9 mouse cellular contexts compared by ENCODE assay signal in genomic region chr7:115366910-115367309, GRCm38 (mm10).
DNase-seq lines count a peak whose midpoint lies in the region; ATAC-seq and TF ChIP-seq lines count a peak whose summit lies in the region.
"Had no signal": no experiment of that assay in that cellular context is flagged by ENCODE, and none has a peak within 500 bp of the region (broad histone marks: within the 10 kb centered on the region; RNA-seq: fewer than 3 reads in every experiment).

No protein-coding gene starts in this region.

- TF ChIP-seq CTCF in olfactory bulb, adult 2 months (IDR thresholded peaks at IDR 0.05; ENCODE audit: insufficient read depth, low read depth, low read length), result peak; percentile 53; the same call in 1 of the 2 replicates

- 29% methylated on average over 5 of the region's 5 CpGs for WGBS in embryonic facial prominence, embryonic 10.5 days
- WGBS in olfactory bulb, adult 2 months, result 65% methylated on average over 5 of the region's 5 CpGs

- peaks cover 32% of the 10 kb centered on the region for H3K27me3 ChIP-seq in embryonic facial prominence, embryonic 10.5 days (replicated peaks; ENCODE audit: low read depth, poor library complexity, severe bottlenecking)

- no peaks in the 10 kb centered on the region for H3K9me3 ChIP-seq in embryonic facial prominence, embryonic 10.5 days
- H3K9me3 ChIP-seq: limb, embryonic 12.5 days had no signal

- TF ChIP-seq POLR2A in olfactory bulb, adult 2 months (IDR thresholded peaks at IDR 0.05; ENCODE audit: insufficient read depth, low read depth, low read length), result no peak

- intact Hi-C loops in heart, postnatal 36 days (cut with DNase I), result loop anchor here (5.0 kb wide), 2 partner anchors 150 to 665 kb away; no protein-coding TSS in a partner anchor
- intact Hi-C loops in left cerebral cortex, postnatal 4 days (cut with DNase I), result loop anchor here (10.0 kb wide), 1 partner anchor 668 kb away; the partner anchor contains the start of genes 1110004F10Rik and Sox6

- H3K36me3 ChIP-seq in embryonic facial prominence, embryonic 10.5 days (replicated peaks), result no peaks in the 10 kb centered on the region
- H3K36me3 ChIP-seq: limb, embryonic 12.5 days had no signal

- H3K4me1 ChIP-seq in embryonic facial prominence, embryonic 10.5 days, result peaks cover 15% of the 10 kb centered on the region
- H3K4me1 ChIP-seq in olfactory bulb, adult 2 months (ENCODE audit: control insufficient read depth, insufficient read depth, low read length), result no peaks in the 10 kb centered on the region

- DNase-seq in frontal cortex, postnatal 14 days (ENCODE audit: low spot score in 2 of 2), result peak; percentile 12 to 49
- peak; percentile 26 for DNase-seq in adrenal gland, adult 8-10 months
- DNase-seq in embryonic facial prominence, embryonic 10.5 days (ENCODE audit: low spot score), result peak; percentile 82
- DNase-seq in heart, postnatal 36 days, result peak; percentile 49 to 70
- peak; percentile 77 for DNase-seq in left cerebral cortex, postnatal 4 days
- DNase-seq in urinary bladder, adult 18-20 months (ENCODE audit: low spot score in 2 of 2), result peak; percentile 26 to 59

- no peak overlapping the region for H3K4me3 ChIP-seq in embryonic facial prominence, embryonic 10.5 days
- H3K4me3 ChIP-seq in olfactory bulb, adult 2 months (ENCODE audit: insufficient read depth, low read depth, low read length), result no peak overlapping the region
- H3K4me3 ChIP-seq: limb, embryonic 12.5 days had no signal

- ATAC-seq in frontal cortex, adult (ENCODE audit: low TSS enrichment), result no peak

- H3K27ac ChIP-seq in embryonic facial prominence, embryonic 10.5 days (replicated peaks), result no peak overlapping the region
- H3K27ac ChIP-seq in olfactory bulb, adult 2 months (ENCODE audit: insufficient read depth, low read depth, low read length), result no peak overlapping the region
- H3K27ac ChIP-seq: limb, embryonic 12.5 days had no signal

Comparison
In these comparisons a context has a peak if more than half of its experiments do, and no peak if none do; other contexts are left out.
1. DNase-seq: peak in every context shown above with its lines; median percentile 82 in embryonic facial prominence, embryonic 10.5 days; 77 in left cerebral cortex, postnatal 4 days; 60 in heart, postnatal 36 days; 42 in urinary bladder, adult 18-20 months; 30 in frontal cortex, postnatal 14 days; 26 in adrenal gland, adult 8-10 months.